Comparison of ENCODE assay signal across 9 mouse cellular contexts in genomic region chr1:154723537-154724286, GRCm38 (mm10).
DNase-seq lines count a peak whose midpoint lies in the region; ATAC-seq and TF ChIP-seq lines count a peak whose summit lies in the region.
"Had no signal": no experiment of that assay in that cellular context is flagged by ENCODE, and none has a peak within 500 bp of the region (broad histone marks: within the 10 kb centered on the region; RNA-seq: fewer than 3 reads in every experiment).

No protein-coding gene starts in this region.

- H3K27me3 ChIP-seq in kidney, embryonic 14.5 days (ENCODE audit: control insufficient read depth, insufficient read depth, low read length), result peaks cover 57% of the 10 kb centered on the region
- H3K27me3 ChIP-seq in embryonic facial prominence, embryonic 13.5 days, result peaks cover 78% of the 10 kb centered on the region

- no peak overlapping the region for H3K4me3 ChIP-seq in kidney, embryonic 14.5 days (ENCODE audit: low read length)
- peak overlapping the region; percentile 22 for H3K4me3 ChIP-seq in embryonic facial prominence, embryonic 13.5 days
- H3K4me3 ChIP-seq in olfactory bulb, adult 2 months (ENCODE audit: insufficient read depth, low read depth, low read length), result peak overlapping the region; percentile 73

- H3K27ac ChIP-seq in kidney, embryonic 14.5 days (ENCODE audit: low read depth, low read length), result no peak overlapping the region
- H3K27ac ChIP-seq in embryonic facial prominence, embryonic 13.5 days, result no peak overlapping the region
- H3K27ac ChIP-seq in olfactory bulb, adult 2 months (ENCODE audit: insufficient read depth, low read depth, low read length), result peak overlapping the region; percentile 71; the same call in 1 of the 2 replicates
- H3K27ac ChIP-seq: liver, embryonic 14.5 days had no signal

- no peak for TF ChIP-seq CTCF in olfactory bulb, adult 2 months (IDR thresholded peaks at IDR 0.05; ENCODE audit: insufficient read depth, low read depth, low read length)

- 0 out of 2 replicates have a peak, but pooled peaks have one; percentile 29 for TF ChIP-seq POLR2A in olfactory bulb, adult 2 months (IDR thresholded peaks at IDR 0.05; ENCODE audit: insufficient read depth, low read depth, low read length)

- peak overlapping the region; percentile 11; the same call in 1 of the 2 replicates for H3K4me2 ChIP-seq in kidney, embryonic 14.5 days (replicated peaks; ENCODE audit: low read depth, low read length)
- peak overlapping the region; percentile 49 for H3K4me2 ChIP-seq in embryonic facial prominence, embryonic 13.5 days

- no peaks in the 10 kb centered on the region for H3K9me3 ChIP-seq in kidney, embryonic 14.5 days (ENCODE audit: control insufficient read depth, low read length)
- H3K9me3 ChIP-seq in embryonic facial prominence, embryonic 13.5 days, result no peaks in the 10 kb centered on the region

- no peak for DNase-seq in kidney, adult 8-10 months
- peak; percentile 57 to 71 for DNase-seq in left cerebral cortex, postnatal 14 days (ENCODE audit: low spot score in 2 of 2)
- no peak for DNase-seq in spleen, postnatal 10 days (ENCODE audit: low spot score in 2 of 2)
- no peak for DNase-seq in Muller cell, postnatal 12 days (ENCODE audit: inconsistent ontology term)
- no peak for DNase-seq in thymus, postnatal 14 days

- ATAC-seq in kidney, embryonic 14.5 days (ENCODE audit: low FRiP score, low TSS enrichment), result 0 out of 2 replicates have a peak, but pooled peaks have one; percentile 54
- ATAC-seq in embryonic facial prominence, embryonic 13.5 days (ENCODE audit: insufficient number of reproducible peaks, insufficient read depth, low FRiP score, low TSS enrichment, low read depth), result peak; percentile 57; the same call in 1 of the 2 replicates

- H3K4me1 ChIP-seq in kidney, embryonic 14.5 days (ENCODE audit: control insufficient read depth, insufficient read depth, low read length), result no peaks in the 10 kb centered on the region
- H3K4me1 ChIP-seq in embryonic facial prominence, embryonic 13.5 days, result peaks cover 28% of the 10 kb centered on the region
- H3K4me1 ChIP-seq in olfactory bulb, adult 2 months (ENCODE audit: control insufficient read depth, insufficient read depth, low read length), result peaks cover 9% of the 10 kb centered on the region

- H3K9ac ChIP-seq in kidney, embryonic 14.5 days (ENCODE audit: low read depth, low read length), result no peak overlapping the region
- no peak overlapping the region for H3K9ac ChIP-seq in embryonic facial prominence, embryonic 13.5 days
- H3K9ac ChIP-seq: liver, embryonic 14.5 days had no signal

- intact Hi-C loops in left cerebral cortex, postnatal 14 days (cut with DNase I), result loop anchor here (5.0 to 10.0 kb wide), 2 partner anchors 116 to 309 kb away; no protein-coding TSS in a partner anchor

- whole genome bisulfite sequencing in kidney, embryonic 14.5 days, result 5% methylated on average over 19 of the region's 19 CpGs
- 3% methylated on average over 19 of the region's 19 CpGs for WGBS in embryonic facial prominence, embryonic 13.5 days
- WGBS in olfactory bulb, adult 2 months, result 4% methylated on average over 19 of the region's 19 CpGs

- H3K36me3 ChIP-seq in kidney, embryonic 14.5 days (ENCODE audit: control insufficient read depth, insufficient read depth, low read length), result no peaks in the 10 kb centered on the region
- H3K36me3 ChIP-seq in embryonic facial prominence, embryonic 13.5 days, result no peaks in the 10 kb centered on the region

Comparison
In these comparisons a context has a peak if more than half of its experiments do, and no peak if none do; other contexts are left out.
1. DNase-seq: peak in left cerebral cortex, postnatal 14 days (2 of 2); none in kidney, adult 8-10 months (0 of 2), spleen, postnatal 10 days (0 of 2), Muller cell, postnatal 12 days (single experiment) and thymus, postnatal 14 days (single experiment).